Mouse (Mus musculus) cerebellum, adult 9-11 months (tissue): Measurements from ENCODE around the gene Tcf25.

Source experiments
- DNase-seq: peaks from one replicate; pipeline ENCODE4 v3.0.0; 2022

The Tcf25 gene

DNA sequence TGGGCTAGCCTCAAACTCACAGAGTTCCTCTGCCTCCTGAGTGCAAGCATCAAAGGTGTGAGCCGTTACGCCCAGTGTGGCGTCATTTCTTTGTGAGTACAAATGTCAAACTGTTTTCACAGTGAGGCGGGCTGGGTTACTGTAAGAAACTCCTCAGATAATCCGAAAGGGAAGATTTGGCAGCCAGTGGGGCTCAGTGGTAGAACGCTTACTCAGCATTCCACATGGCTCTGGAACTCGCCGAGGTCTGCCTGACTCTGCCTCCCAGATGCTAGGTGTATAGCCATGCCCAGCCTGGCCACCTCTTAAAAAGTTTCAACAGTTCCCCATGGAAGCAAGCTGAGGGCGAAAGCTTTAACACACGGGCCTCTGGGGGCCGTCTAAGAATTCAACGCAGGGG lies 21.4 kb upstream of the Tcf25 start:
- no peak for DNase-seq

DNA sequence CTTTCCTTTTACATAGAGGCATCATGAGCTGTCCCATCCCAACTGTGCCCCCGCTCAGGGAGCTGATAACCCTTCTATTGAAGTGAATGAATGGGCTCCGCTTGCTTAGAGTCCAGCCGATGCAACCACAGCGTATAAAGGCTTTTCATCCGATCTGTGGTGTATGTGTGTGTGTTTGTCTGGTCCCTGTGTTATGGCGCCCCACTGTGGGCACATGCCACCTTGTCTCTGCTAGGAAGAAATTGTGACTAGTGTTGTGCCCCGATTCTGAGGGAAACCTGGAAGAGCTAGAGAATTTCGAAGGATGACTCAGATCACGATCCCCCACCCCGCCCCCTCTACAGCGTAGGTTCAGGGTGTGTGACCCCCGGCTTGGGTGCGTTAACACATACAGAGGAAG lies 20.8 kb upstream of the Tcf25 start:
- no peak for DNase-seq

DNA sequence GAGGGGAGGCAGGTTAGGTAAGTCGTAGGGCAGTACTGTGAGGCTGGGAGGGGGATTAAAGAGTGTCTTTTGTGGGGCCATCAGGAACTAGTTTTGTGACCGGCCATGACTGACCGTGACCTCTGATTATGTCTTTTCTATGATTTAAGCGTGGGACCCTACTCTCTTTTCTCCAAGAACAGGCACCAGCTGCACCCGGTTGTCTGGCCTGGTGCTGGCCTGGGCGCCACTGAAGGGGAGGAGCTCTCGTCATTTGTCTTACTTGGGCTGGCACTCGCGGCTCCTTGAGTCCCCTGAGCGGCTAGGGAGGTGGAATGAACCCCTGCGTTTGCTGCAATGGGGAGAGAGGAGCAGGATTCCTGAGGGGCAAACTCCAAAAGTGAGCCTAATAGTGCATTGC lies 20.3 kb upstream of the Tcf25 start:
- no peak for DNase-seq

GRCm38 (mm10) chr8:123361082-123361739 lies 12.3 kb upstream of the Tcf25 start:
- DNase-seq = peak; percentile 69

- DNase-seq = peak; percentile 92
Measured at GRCm38 (mm10) chr8:123374239-123374578, 656 bp downstream of the Tcf25 start.

DNA sequence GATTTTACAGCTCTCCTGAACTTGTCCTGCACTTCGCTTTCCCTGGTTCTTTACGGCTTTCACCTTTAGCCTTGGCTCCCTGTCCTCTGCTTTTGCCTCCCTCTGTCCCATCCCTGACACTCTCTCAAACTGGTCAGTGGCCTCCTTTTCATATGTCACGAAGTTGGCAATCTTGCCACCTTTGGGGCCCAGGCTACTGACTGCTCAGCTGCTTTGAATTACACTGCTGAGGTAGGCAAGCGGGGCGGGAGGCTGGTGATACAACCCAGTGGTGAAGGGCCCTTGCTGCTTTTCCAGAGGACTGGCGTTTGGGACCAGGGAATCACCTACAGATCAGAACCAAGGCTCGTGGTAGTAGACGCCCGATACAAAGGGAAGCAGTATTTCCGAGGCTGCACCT lies 2.1 kb downstream of the Tcf25 start:
- no peak for DNase-seq

DNA sequence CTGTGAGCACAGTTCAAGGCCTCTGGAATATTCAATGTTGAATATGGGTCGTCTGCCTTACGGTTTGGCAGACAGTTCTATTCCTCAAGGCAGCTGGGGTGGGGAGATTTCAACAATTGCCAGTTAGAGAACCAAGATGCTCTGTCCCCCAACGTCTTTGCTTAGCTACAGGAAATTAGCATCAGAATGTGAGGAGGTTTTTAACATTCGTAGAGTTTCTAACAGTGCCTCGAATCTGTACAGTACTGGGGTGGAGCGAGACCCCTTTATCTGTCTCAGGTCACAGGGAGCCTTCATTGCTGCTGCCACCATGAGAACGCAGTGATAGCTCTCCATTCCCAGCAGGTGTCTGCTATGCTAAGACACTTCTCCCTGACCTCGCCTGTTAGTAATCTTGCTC lies 2.6 kb downstream of the Tcf25 start:
- DNase-seq = no peak

GRCm38 (mm10) chr8:123381711-123382110 lies 8.2 kb downstream of the Tcf25 start:
- no peak for DNase-seq

- no peak for DNase-seq
Measured at GRCm38 (mm10) chr8:123382516-123382915, 9.0 kb downstream of the Tcf25 start.

- DNase-seq = no peak
Measured at GRCm38 (mm10) chr8:123384883-123385540, 11.5 kb downstream of the Tcf25 start.

DNA sequence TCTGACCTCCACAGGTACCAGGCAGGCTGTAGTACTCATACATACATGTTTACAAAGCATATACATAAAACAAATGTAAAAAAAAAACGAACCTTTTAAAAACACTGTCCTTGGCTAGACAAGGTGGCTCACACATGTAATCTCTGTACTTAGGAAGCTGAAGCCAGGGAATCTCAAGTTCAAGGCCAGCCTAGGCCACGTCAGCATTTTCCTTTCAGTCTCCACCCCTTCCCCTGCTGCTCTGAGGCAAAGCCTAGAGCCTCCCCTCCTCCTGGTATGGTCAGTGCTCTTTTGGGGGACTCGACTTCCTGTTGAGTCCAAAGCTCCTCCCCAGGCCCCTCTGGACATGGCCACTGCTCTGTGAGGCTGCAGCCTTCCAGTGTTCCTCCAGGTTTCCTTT lies 13.5 kb downstream of the Tcf25 start:
- no peak for DNase-seq

DNA sequence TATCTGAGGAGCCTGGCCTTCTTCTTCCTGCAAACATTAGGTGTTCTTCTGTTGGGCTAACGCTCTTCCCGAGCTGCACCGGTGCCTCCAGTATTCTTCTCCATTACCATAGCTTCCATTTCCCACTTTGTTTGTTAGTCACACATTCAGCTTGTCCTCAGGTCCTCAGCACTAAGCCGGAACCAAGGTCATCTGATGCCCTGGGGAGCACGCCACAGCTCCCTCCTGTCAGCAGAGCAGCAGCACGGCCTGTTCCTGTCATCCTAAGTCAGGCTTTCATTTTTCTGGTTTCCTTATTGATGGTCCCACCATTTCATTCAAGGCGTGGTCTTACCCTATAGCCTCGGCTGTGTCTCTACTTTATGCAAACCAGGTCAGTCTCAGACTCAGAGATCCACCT lies 14.2 kb downstream of the Tcf25 start:
- no peak for DNase-seq

DNA sequence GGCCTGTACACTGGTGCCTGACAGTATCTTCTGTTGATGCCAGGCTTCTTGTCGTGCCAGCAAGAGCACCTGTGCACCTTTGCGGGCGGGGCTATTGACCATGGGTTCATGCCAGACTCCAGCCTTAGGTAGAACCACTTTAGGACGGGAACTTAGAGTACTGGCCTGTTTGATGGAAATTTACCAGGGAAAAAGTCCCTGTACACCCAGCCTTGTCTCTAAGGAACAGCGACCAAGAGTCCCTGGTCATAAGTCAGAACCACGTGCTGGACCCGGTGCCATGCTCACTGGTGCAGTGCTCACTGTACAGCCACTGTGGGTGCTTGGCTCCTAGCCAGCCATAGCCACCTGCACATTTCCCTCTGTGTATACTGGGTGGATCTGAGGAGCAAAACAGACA lies 15.5 kb downstream of the Tcf25 start:
- peak; percentile 77 for DNase-seq

DNA sequence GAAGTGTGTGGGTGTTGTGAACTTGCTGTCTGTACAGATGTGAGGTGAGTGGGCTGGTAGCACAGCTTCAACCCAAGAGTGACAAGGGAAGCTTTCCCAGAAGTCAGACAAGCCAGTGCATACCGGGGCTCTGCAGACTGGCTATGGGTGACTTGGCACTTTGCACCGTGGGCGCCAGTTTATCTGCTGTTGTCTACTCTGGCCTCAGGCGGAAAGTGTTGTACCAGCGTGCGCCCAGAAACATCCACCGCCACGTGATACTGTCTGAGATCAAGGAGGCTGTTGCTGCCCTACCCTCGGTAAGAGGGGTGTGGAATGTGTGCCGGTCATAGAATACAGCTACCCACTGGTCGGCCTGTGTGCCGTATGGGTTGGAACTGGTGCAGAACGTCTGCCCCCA lies 24.8 kb downstream of the Tcf25 start:
- no peak for DNase-seq

DNA sequence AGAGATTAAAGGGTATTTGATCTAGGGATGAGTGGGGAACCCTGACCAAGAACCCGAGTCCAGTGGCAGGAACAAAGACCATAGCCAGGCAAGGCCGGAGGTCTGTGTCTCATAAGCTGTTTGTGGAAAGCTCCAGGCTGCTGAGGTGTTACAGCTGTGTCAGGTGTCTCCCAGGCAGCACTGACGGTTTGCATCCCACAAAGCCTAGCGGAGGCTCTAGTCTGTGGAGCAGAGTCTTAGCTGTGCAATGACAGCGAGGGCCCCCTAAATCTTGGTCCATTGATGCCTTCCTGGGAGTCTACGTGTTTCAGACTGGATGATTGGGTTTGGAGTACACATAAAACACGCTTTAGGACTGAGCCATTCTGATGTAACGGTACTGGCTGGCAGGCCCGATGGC lies 28.4 kb downstream of the Tcf25 start:
- no peak for DNase-seq

DNA sequence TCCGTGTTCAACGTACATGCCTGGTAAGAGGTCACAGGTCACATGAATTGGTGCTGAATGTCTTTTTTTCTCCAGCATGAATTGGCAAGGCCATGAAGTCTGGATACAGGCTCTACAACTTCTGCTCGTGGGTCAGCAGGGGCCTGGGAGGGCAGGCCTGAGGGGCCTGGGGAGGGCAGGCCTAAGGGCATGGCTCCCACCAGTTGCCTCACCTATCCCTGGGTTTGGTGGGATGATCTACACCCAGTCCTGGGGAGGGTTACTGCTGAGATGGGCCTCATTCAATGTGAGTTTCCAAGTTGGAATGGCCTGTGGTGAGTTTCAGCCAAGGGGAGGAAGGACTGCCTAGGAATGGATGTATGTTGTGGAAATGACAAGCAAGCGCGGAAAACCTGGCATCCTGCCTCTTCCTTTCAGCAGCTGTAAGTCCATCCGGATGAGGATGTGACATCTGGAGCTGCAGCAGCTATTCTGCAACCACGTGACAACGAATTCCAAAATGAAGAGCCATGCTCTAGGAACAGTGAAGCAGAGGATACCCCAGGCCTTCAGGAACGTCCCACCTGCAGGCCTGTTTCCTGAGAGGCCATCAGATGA lies 29.3 kb downstream of the Tcf25 start:
- DNase-seq = no peak

- no peak for DNase-seq
Measured at GRCm38 (mm10) chr8:123404521-123404920, 31.0 kb downstream of the Tcf25 start.

GRCm38 (mm10) chr8:123406786-123407185 lies 33.2 kb downstream of the Tcf25 start, which contains the start of gene Mc1r:
TSS of gene Mc1r (plus strand) at chr8:123407107.
- DNase-seq = peak; percentile 72

- no peak for DNase-seq
Measured at GRCm38 (mm10) chr8:123407612-123408011, 34.1 kb downstream of the Tcf25 start.

DNA sequence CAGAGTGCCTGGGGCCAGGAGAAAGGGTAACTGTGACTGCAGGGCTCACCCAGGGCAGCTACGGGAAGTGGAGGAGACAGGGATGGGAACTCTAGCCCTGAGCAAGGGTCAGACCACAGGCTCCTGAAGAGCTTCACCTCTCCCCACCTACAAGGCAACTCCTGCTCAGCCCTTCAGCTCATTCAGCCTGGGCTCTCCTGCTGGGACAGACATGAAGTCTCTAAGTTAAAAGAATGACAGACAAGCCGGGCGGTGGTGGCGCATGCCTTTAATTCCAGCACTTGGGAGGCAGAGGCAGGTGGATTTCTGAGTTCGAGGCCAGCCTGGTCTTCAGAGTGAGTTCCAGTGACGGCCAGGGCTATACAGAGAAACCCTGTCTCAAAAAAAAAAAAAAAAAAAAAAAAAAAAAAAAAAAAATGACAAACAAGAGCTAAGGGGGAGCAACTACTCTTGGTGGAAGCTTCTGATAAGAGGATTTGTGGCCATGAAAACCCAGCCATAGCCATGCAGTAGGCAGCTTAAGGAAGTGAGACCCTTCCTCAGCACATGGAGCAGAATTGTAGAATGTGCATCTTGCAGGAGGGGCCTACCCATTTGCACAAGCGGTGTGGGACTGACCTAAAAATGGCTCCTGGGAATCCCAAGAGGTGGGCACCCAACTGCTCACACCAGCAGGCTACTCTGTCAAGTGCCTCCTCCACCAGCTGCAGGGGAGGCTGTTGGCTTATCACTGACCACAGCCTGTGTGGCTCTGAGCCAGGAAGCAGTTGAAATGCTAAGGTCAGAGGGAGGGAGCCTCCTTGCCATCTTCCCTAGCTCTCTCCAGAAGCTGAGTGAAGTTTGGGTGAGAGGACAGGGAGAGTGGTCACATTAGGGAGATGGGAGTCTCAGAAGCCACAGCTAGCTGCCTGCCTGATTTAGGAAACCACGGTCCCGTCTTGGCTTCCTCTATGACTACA lies 35.3 kb downstream of the Tcf25 start:
- no peak for DNase-seq

DNA sequence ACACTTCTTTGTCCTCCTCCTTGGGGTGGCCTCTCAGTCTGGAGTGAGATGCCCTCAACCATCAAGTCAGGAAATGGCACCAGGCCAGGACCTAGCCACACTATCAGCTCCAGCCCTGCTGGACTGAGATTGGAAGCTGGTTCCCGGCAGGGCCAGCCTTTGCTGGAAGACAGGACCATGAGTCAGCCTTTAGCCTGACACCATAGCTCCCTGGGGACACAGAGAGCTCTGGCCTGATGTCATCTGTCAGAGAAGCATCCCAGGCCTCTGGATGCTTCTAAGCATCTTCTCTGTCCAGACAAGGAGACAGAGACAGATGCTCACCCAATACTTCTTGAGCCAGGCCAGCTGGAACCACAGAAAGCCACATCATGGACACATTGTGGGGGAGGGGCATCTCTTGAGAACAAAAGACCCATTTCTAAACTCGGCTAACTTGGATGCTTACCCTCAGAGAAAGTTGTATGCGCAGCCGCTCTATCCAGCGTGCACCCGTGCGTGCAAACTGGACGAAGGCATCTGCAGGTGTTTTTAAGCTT lies 36.6 kb downstream of the Tcf25 start:
- DNase-seq = peak; percentile 69

GRCm38 (mm10) chr8:123410788-123411187 lies 37.2 kb downstream of the Tcf25 start:
- no peak for DNase-seq

DNA sequence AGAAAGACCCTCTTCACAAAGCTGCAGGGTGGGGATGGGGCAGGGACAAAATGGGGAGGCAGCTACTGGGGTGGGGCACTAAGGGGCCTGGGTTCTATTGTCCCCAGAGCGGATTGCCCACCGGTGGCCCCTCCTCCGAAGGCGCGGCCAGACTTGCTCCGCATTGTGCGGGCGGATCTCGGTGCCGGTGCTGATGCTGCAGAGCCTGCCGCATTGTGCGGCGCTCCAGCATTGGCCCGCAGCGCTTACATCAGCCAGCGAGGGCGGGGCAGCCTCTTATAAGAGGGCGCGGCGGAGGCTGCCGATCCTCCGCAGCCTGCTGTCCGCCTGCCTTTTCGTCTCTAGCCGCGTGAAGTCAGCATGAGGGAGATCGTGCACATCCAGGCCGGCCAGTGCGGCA lies 37.7 kb downstream of the Tcf25 start, which contains the start of gene Tubb3:
Gene Tubb3 (plus strand): TSS at position 179 of the 400 bp plus-strand sequence.
- peak; percentile 96 for DNase-seq
